Mouse (Mus musculus): ENCODE results near the gene Pced1a. TPM values are rescaled to one million over a fixed set of nuclear protein-coding genes. Genes with fewer than 3 reads are reported as not detected.
A peak's percentile ranks its signal among the peaks of the same experiment; 100 is the strongest.

The Pced1a gene
- total and polyA plus RNA-seq, 2 experiments from 2014 or later: 9.2 to 18.0 TPM

DNA sequence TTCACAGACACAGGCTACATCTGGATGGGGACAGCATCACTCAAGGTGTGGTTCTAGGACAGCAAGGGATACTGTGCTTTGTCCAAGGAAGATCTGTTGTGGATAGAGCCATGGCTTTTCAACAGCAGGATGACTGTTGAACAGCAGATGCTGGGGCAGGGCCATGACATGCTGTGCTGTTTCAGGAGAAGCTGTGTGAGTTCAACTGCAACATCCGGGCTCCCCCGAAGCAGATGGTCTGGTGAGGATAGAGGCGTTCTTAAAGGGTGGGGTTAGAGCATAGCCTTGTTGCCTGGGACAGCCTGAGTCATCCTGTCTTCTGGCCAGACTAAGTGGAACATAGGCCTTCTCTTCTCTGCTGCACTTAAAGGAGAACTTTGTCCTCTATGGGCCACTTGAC, 14.4 kb upstream of the Pced1a start:
- Histone ChIP-seq H3K4me3 (ENCODE audit: low read depth, low read length) (no peak overlapping the region), H3K4me2 (ENCODE audit: low read depth) (no peak overlapping the region), H3K36me3 (ENCODE audit: insufficient read depth) (peaks cover 62% of the 10 kb centered on the region), H3K27me3 (ENCODE audit: insufficient read depth, low read length) (no peaks in the 10 kb centered on the region), H3K27ac (ENCODE audit: low read depth, low read length) (no peak overlapping the region), H3K9ac (no peak overlapping the region), H3K4me1 (ENCODE audit: insufficient read depth) (no peaks in the 10 kb centered on the region), H3K9me3 (ENCODE audit: low read length) (no peaks in the 10 kb centered on the region)
- ATAC-seq (no peak), DNase-seq (no peak)
- WGBS: 87% methylated on average over 3 of the region's 3 CpGs
- no peak for TF ChIP-seq CTCF (IDR thresholded peaks at IDR 0.05; ENCODE audit: low read depth)

DNA sequence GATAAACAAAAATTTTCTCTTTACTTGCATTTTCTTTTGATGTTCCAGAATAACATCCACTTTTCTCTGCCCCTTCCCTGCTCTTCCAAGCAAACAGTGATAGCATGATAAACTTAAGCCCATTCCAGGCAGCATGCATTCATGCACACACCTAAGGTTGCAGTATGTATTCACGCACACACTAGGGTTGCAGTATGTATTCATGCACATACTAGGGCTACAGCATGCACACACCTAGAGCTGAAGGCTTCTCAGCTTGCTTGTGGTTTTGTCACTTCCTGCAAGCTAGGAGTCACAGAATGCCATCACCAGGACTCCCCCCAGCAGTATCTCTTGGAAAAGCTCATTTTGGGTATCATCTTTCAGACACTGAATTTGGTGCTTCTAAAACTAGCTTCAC, 12.3 kb upstream of the Pced1a start:
- WGBS: 98% methylated on average over 1 of the region's 1 CpGs
- Histone ChIP-seq H3K9me3 (ENCODE audit: low read length) (no peaks in the 10 kb centered on the region), H3K4me3 (ENCODE audit: low read depth, low read length) (no peak overlapping the region), H3K27ac (ENCODE audit: low read depth, low read length) (no peak overlapping the region), H3K4me1 (ENCODE audit: insufficient read depth) (no peaks in the 10 kb centered on the region), H3K36me3 (ENCODE audit: insufficient read depth) (peaks cover 41% of the 10 kb centered on the region), H3K4me2 (ENCODE audit: low read depth) (no peak overlapping the region), H3K9ac (no peak overlapping the region), H3K27me3 (ENCODE audit: insufficient read depth, low read length) (no peaks in the 10 kb centered on the region)
- no peak for TF ChIP-seq CTCF (IDR thresholded peaks at IDR 0.05; ENCODE audit: low read depth)
- ATAC-seq: no peak
- DNase-seq: no peak

DNA sequence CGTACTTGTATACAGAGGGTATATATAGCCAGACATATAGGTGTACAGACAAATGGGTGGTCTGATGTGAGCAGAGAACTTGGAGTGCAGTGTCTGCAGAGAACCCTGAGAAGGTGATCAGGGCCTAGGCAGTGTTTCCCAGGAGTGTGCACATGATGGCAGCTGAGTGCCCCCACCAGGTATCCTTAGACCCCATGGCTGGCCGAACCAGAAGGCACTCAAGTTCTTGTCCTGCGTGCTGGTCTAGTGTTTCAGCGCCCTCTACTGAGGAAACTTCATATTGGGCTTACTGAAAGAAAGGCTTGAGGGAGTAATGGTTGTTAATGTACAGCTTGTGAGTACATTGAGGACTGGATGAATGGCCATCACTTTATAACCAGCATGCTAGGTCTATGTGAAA, 8.7 kb upstream of the Pced1a start:
- H3K27me3 ChIP-seq (ENCODE audit: insufficient read depth, low read length): no peaks in the 10 kb centered on the region
- H3K9ac ChIP-seq: no peak overlapping the region
- no peaks in the 10 kb centered on the region for H3K4me1 ChIP-seq (ENCODE audit: insufficient read depth)
- TF ChIP-seq CTCF (IDR thresholded peaks at IDR 0.05; ENCODE audit: low read depth): peak; percentile 75
- WGBS: 20% methylated on average over 4 of the region's 4 CpGs
- DNase-seq: peak; percentile 70
- H3K36me3 ChIP-seq (ENCODE audit: insufficient read depth): peaks cover 5% of the 10 kb centered on the region
- H3K27ac ChIP-seq (ENCODE audit: low read depth, low read length): no peak overlapping the region
- no peak overlapping the region for H3K4me3 ChIP-seq (ENCODE audit: low read depth, low read length)
- no peaks in the 10 kb centered on the region for H3K9me3 ChIP-seq (ENCODE audit: low read length)
- ATAC-seq: 0 out of 2 replicates have a peak, but pooled peaks have one; percentile 7
- no peak overlapping the region for H3K4me2 ChIP-seq (ENCODE audit: low read depth)

DNA sequence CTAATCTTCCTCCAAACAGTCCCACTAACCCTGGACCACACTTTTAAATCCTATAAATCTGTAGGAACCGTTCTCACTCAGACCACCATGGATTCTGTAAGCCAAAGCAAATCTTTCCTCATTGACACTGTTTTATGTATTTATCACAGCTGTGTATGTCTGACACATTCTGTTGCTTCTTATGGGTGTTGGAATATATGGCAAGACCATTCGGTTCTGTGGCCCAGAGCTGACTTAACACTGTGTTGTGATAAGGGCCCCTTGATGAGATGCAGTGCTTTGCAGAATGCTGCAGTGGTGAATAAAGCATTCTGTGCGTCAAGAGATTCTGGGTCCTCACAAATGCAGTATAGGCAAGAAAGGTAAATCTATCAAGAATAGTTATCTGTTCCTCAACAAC, 7.7 kb upstream of the Pced1a start:
- H3K4me1 ChIP-seq (ENCODE audit: insufficient read depth): no peaks in the 10 kb centered on the region
- H3K27me3 ChIP-seq (ENCODE audit: insufficient read depth, low read length): no peaks in the 10 kb centered on the region
- H3K36me3 ChIP-seq (ENCODE audit: insufficient read depth): no peaks in the 10 kb centered on the region
- no peak overlapping the region for H3K4me3 ChIP-seq (ENCODE audit: low read depth, low read length)
- H3K27ac ChIP-seq (ENCODE audit: low read depth, low read length): 0 out of 2 replicates have a peak overlapping the region, but pooled peaks have one; percentile 36
- 72% methylated on average over 3 of the region's 3 CpGs for WGBS
- DNase-seq (peak; percentile 46), ATAC-seq (peak; percentile 90)
- no peaks in the 10 kb centered on the region for H3K9me3 ChIP-seq (ENCODE audit: low read length)
- TF ChIP-seq CTCF (IDR thresholded peaks at IDR 0.05; ENCODE audit: low read depth): no peak
- no peak overlapping the region for H3K9ac ChIP-seq
- H3K4me2 ChIP-seq (ENCODE audit: low read depth): no peak overlapping the region

- Histone ChIP-seq H3K9me3 (ENCODE audit: low read length) (no peaks in the 10 kb centered on the region), H3K4me3 (ENCODE audit: low read depth, low read length) (no peak overlapping the region), H3K4me1 (ENCODE audit: insufficient read depth) (no peaks in the 10 kb centered on the region), H3K27ac (ENCODE audit: low read depth, low read length) (no peak overlapping the region), H3K4me2 (ENCODE audit: low read depth) (no peak overlapping the region), H3K27me3 (ENCODE audit: insufficient read depth, low read length) (no peaks in the 10 kb centered on the region), H3K36me3 (ENCODE audit: insufficient read depth) (no peaks in the 10 kb centered on the region), H3K9ac (no peak overlapping the region)
- no peak for DNase-seq
- no peak for TF ChIP-seq CTCF (IDR thresholded peaks at IDR 0.05; ENCODE audit: low read depth)
- 81% methylated on average over 3 of the region's 3 CpGs for WGBS
- ATAC-seq: no peak
Measured at GRCm38 (mm10) chr2:130430484-130430883, 6.0 kb upstream of the Pced1a start.

GRCm38 (mm10) chr2:130429851-130430250, 5.3 kb upstream of the Pced1a start:
- Histone ChIP-seq H3K27me3 (ENCODE audit: insufficient read depth, low read length) (no peaks in the 10 kb centered on the region), H3K4me1 (ENCODE audit: insufficient read depth) (0 out of 2 replicates have a peak, but pooled peaks cover 5% of the 10 kb centered on the region), H3K4me3 (ENCODE audit: low read depth, low read length) (no peak overlapping the region), H3K36me3 (ENCODE audit: insufficient read depth) (no peaks in the 10 kb centered on the region), H3K9me3 (ENCODE audit: low read length) (no peaks in the 10 kb centered on the region), H3K9ac (no peak overlapping the region), H3K4me2 (ENCODE audit: low read depth) (no peak overlapping the region), H3K27ac (ENCODE audit: low read depth, low read length) (no peak overlapping the region)
- DNase-seq (no peak), ATAC-seq (no peak)
- WGBS: 43% methylated on average over 2 of the region's 2 CpGs
- no peak for TF ChIP-seq CTCF (IDR thresholded peaks at IDR 0.05; ENCODE audit: low read depth)

GRCm38 (mm10) chr2:130425112-130425511, 611 bp upstream of the Pced1a start:
- Histone ChIP-seq H3K27ac (ENCODE audit: low read depth, low read length) (peak overlapping the region; percentile 96), H3K27me3 (ENCODE audit: insufficient read depth, low read length) (no peaks in the 10 kb centered on the region), H3K36me3 (ENCODE audit: insufficient read depth) (no peaks in the 10 kb centered on the region), H3K4me3 (ENCODE audit: low read depth, low read length) (peak overlapping the region; percentile 70), H3K4me1 (ENCODE audit: insufficient read depth) (peaks cover 26% of the 10 kb centered on the region), H3K9ac (peak overlapping the region; percentile 83), H3K9me3 (ENCODE audit: low read length) (no peaks in the 10 kb centered on the region), H3K4me2 (ENCODE audit: low read depth) (peak overlapping the region; percentile 96)
- DNase-seq (peak; percentile 59), ATAC-seq (no peak)
- TF ChIP-seq CTCF (IDR thresholded peaks at IDR 0.05; ENCODE audit: low read depth): peak; percentile 55
- WGBS: 26% methylated on average over 5 of the region's 5 CpGs

Data from forebrain, postnatal 0 days (tissue).